Mouse (Mus musculus) frontal cortex, postnatal 10 days (tissue): ENCODE measurements around the gene Cspg4.
"Not testable (repeated sequence)": the region's sequence is repeated elsewhere in the genome, so short reads cannot be mapped to it uniquely, and the experiment has no call there.

Experiments used
- DNase-seq, 2 experiments: peaks; one replicate each; pipeline ENCODE4 v3.0.0; 2022; ENCODE audit warnings: low spot score in 2 of 2, mixed read lengths in 1 of 2

Cspg4 gene

DNA sequence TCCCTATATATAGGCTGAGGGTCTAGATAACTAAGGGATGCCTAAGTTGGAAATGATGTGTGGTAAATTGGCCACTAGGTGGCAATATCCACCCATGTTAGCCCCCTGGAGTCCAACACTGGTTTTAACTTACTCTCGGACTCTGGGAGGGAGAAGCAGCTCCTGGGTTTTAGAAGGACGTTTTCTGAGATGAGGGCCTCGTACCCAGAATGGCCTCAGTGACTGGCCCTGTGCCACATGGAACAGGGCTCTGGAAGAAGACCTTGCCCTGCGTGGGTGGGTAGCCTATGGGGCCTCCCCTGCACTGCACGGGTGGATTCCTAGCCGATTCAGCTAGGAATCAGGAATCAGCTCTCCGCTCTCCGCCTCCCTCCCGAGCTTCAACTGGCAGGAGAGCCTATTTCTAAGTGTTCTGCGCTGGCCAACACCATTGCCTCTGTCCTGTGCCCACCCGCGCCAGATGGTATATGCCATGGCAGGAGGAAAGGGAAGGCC is 26.7 kb downstream of the Cspg4 start:
- DNase-seq = peak; percentile 61 to 69

- no peak for DNase-seq
Observed at GRCm38 (mm10) chr9:56892111-56892510, 27.3 kb downstream of the Cspg4 start.

DNA sequence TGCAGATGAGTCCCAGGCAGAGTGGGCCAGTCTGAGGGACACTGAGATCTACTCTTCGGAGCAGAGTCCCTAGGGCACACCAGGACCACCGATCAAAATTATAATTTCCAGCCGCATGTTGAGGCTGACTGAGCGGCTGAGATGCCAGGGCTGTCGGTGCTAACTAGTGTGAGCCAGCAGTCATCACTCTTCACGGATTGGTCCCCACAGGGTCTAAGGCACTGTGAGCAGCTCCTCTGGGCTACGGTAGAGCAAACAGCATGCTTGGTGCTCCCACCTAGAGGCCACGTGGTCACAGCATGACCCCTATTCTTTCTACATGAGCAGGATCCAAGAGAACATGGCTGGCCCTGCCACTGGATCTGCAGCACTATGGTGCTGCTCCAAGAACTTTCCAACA is 28.5 kb downstream of the Cspg4 start:
- DNase-seq = no peak

DNA sequence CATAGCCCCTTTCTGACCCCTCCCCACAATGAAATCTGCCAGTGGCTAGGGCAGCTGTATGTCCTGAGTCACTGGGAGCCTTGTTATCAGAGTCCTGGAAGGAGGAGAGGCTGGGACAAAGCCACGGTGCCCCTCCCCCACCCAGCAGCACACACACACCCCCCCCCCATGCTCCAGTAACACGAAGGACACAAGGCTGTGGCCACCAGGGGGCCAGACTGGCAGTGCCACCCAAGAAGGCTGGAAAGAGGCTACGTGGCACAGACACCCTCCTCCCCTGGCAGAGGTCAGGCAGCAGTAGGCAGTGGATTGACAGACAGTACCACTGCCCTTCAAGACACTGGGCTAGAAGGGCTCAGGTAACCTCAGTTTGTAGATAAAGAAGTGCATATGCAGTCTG is 29.2 kb downstream of the Cspg4 start:
- DNase-seq = no peak

- no peak for DNase-seq
Observed at GRCm38 (mm10) chr9:56896779-56897178, 31.9 kb downstream of the Cspg4 start.

GRCm38 (mm10) chr9:56899409-56899808 is 34.6 kb downstream of the Cspg4 start:
- no peak for DNase-seq

DNA sequence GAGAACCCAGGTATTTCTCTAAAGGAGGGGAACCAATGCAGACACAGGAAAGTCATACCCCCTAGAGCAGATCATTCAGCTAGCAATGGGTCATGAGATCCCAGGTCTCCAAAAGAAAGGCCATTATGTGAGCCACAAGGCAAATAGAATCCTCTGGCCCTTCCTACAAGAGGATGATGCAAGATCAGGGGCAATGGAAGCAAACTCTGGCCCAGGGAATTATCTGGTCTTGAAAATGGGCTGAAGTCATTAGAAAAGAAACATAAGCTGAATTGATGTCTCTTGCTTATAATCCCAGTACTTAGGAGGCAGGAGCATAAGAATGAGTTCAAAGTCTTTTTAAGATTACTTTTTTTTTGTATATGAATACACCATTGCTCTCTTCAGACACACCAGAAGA is 35.2 kb downstream of the Cspg4 start:
- no peak for DNase-seq

DNA sequence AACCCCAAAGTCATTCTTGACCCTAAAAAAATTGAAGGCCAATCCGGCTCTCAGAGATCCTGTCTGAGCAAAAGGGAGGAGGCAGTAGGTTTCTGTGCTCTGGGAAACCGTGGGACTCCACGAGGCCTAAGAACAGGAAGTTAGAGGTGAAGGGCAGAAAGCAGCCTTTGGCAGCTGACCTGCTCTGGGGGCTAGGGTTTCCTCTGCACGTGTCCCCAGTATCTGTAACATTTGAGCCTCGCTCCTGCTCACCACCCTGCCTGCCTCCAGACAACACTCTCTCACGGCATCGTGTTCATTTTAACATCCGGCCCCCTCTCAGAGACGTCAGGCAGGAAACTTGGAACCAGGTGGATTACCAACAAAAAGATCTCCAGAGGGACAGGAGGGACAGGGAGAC is 35.7 kb downstream of the Cspg4 start:
- no peak for DNase-seq

DNA sequence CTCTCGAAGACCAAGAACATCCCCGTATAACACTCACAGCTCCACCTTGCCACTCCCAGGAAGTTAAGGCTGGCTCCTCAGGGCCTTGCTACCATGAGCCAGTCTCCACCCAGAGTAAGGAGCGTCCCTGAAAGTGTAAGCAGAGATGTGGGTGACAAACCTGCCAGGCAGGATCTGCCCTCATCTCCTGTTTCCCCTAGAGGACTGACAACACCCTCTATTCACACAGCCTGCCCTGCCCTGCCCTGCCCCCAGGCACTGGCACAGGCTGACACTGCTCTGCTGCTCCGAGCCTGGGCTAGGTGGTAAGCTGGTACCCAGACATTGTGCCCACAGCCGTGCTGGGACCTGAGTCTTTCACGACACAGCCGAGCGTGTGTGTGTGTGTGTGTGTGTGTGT is 36.4 kb downstream of the Cspg4 start:
- DNase-seq = no peak

DNA sequence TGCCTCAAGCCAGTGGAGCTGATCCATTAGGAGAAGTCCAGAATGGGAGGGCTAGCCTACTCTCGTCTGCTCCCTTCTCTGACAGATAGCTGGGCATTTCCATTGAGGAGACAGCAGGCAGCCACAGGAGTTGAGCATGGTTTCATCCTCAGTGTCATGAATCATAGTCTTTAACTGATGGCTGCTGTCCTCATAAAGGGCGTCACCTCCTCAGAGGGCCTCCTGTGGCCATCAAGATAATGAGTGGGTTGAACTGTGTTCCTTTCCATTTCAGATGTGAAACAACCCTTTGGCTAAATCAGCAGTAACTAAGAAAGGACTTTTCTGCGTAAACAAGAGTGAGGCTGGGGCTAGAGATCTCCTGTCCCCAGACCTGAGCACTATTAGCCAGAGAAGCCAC is 38.8 kb downstream of the Cspg4 start:
- DNase-seq = no peak

- DNase-seq = no peak
Observed at GRCm38 (mm10) chr9:56907549-56907948, 42.7 kb downstream of the Cspg4 start.

GRCm38 (mm10) chr9:56909991-56910390 is 45.2 kb downstream of the Cspg4 start:
- DNase-seq = not testable (repeated sequence)

DNA sequence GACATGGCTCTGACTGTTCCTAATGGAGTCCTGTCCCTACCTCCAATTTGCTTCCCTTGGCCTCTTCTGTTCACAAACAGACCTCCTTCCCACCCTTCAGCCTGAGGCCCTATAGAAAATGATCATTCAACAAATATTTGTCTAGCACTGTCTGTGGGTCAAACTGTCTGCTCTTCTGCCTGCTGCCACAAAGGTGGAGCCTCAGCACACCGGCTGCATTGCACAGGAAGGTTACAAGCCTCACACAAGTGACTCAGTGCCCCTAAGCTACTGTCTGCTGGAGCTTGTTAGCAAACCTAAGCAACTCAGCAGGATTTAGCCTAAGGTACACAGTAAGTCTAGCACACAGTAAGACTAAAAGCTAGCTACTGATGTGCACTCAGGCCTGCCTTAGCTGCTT is 46.2 kb downstream of the Cspg4 start:
- no peak for DNase-seq

- no peak for DNase-seq
Observed at GRCm38 (mm10) chr9:56913991-56914390, 49.2 kb downstream of the Cspg4 start.

GRCm38 (mm10) chr9:56915116-56915515 is 50.3 kb downstream of the Cspg4 start:
- DNase-seq = no peak

- DNase-seq = no peak
Observed at GRCm38 (mm10) chr9:56915695-56916410, 51.0 kb downstream of the Cspg4 start.

- no peak for DNase-seq
Observed at GRCm38 (mm10) chr9:56917131-56917530, 52.3 kb downstream of the Cspg4 start.

DNA sequence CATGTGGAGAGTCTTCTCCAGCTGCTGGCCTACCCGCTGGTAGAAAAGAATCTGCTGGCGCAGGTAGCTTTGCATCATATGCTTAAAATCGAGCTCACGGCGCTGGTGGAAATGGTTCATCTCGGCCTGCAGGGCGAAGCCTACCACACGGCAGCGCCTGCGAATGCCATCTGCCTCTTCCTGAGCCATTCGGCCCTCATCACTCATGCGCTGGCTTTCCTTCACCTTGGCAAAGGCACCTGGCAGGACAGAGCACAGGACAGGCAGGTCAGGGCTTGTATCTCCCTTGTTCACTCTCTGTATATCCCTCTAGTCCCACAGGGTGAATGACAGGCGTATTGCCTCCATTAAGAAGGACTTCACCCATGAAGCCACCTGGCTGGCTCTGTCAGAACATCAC is 53.6 kb downstream of the Cspg4 start:
- no peak for DNase-seq

GRCm38 (mm10) chr9:56922746-56923145 is 57.9 kb downstream of the Cspg4 start:
- DNase-seq = no peak

DNA sequence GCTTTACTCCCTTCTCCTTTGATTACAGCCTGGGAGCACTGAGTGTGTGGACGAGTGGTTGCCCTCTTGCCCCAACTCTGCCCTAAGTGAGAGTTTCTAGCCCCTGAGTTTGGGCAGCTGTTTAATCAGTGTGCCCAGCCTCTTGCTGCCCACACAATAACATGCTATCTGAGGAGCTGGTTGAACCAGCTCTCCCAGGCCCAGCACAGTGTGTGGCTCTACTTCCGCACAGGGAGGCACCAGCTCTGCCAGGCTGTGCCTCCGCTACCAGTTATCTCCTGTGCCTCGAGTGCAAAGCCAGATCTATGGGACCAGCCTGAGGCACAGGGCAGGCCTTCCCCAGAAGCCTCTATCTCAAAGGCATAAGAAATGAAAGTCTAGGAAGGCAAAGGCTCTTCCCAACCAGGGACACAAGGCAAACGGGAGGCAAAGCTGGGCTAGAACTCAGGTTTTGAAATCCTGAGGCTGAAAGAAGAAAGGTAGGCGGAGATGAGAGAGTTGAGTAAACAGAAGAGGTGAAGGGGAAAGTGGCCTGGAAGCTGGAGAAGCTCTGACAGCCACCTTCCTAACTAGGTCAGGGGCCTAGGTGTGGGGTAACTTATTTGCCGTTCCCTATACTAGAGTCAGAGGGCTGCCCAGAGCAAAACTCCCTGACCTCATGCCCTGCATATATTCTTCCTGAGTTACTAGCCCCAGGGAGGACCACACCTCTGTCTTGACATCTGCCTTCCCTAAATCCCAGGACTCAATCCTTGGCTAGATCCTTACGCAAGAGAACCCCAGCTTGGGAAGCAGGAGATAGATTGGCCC is 59.2 kb downstream of the Cspg4 start:
- DNase-seq = no peak

- peak in 1 of 2 experiments; percentile 48 for DNase-seq
Observed at GRCm38 (mm10) chr9:56924651-56925027, 59.8 kb downstream of the Cspg4 start.

GRCm38 (mm10) chr9:56925291-56926024 is 60.6 kb downstream of the Cspg4 start:
- no peak for DNase-seq

GRCm38 (mm10) chr9:56926025-56926360 is 61.2 kb downstream of the Cspg4 start:
- no peak for DNase-seq
